ENCODE assay signal across 18 mouse cellular contexts in the genomic region with DNA sequence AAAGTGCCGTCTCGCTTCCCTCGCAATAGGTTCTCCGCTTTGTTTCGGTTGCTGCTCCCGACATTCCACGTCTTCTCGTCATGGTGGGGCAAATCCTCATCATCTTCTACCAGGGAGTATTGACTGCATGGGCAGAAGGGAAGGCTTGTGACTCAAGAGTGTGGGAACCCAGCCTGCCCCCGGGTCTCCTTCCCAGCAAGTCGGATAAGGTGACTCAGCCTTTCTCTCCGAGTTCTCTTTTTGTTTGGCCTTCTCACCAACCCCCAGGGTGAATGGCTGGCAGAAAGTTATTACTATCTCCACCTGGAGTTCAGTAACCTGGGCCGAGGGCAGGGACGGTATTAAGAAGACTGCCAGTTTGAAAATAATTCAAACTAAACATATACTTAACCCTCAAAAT.
"Had no signal": no experiment of that assay in that cellular context is flagged by ENCODE, and none has a peak within 500 bp of the region (broad histone marks: within the 10 kb centered on the region; RNA-seq: fewer than 3 reads in every experiment).

No protein-coding gene starts in this region.

- H3K27ac ChIP-seq: liver, embryonic 15.5 days; lung, embryonic 15.5 days; macrophage; midbrain, embryonic 13.5 days; midbrain, embryonic 15.5 days; neural tube, embryonic 12.5 days; stomach, embryonic 15.5 days; stomach, postnatal 0 days had no signal

- ATAC-seq: liver, postnatal 0 days; lung, postnatal 0 days; midbrain, embryonic 13.5 days; midbrain, embryonic 15.5 days had no signal

- H3K9ac ChIP-seq: liver, embryonic 15.5 days; liver, postnatal 0 days; lung, embryonic 15.5 days; midbrain, embryonic 13.5 days; midbrain, embryonic 15.5 days; neural tube, embryonic 12.5 days; stomach, embryonic 15.5 days had no signal

- H3K4me2 ChIP-seq: liver, embryonic 15.5 days; lung, embryonic 15.5 days; midbrain, embryonic 11.5 days; midbrain, embryonic 13.5 days; midbrain, embryonic 15.5 days; neural tube, embryonic 12.5 days; stomach, embryonic 15.5 days had no signal

- DNase-seq: liver, postnatal 0 days; lung, adult 2 months; lung, postnatal 14 days; lung, postnatal 36 days; right cerebral cortex, postnatal 25 days; thymus, adult 2 months; thymus, postnatal 36 days had no signal

- H3K4me1 ChIP-seq: stomach, embryonic 15.5 days had no signal

- H3K4me3 ChIP-seq: liver, embryonic 15.5 days; lung, embryonic 15.5 days; megakaryocyte, embryonic 14.5 days; midbrain, embryonic 13.5 days; midbrain, embryonic 15.5 days; neural tube, embryonic 12.5 days; stomach, embryonic 15.5 days had no signal

- H3K27me3 ChIP-seq: liver, embryonic 15.5 days; lung, embryonic 15.5 days; megakaryocyte, embryonic 14.5 days; midbrain, embryonic 13.5 days; midbrain, embryonic 15.5 days; neural tube, embryonic 12.5 days; stomach, embryonic 15.5 days had no signal

- H3K9me3 ChIP-seq: liver, embryonic 15.5 days; lung, embryonic 15.5 days; megakaryocyte, embryonic 14.5 days; midbrain, embryonic 13.5 days; midbrain, embryonic 15.5 days; neural tube, embryonic 12.5 days; stomach, embryonic 15.5 days had no signal
